29 mouse cellular contexts compared by ENCODE assay signal in genomic region chr13:89410504-89410903, GRCm38 (mm10).
"Had no signal": no experiment of that assay in that cellular context is flagged by ENCODE, and none has a peak within 500 bp of the region (broad histone marks: within the 10 kb centered on the region; RNA-seq: fewer than 3 reads in every experiment).

No protein-coding gene starts in this region.

- H3K4me3 ChIP-seq: limb, embryonic 10.5 days; limb, embryonic 12.5 days; limb, embryonic 13.5 days; limb, embryonic 15.5 days; liver, embryonic 12.5 days; liver, embryonic 13.5 days; liver, embryonic 15.5 days; lung, embryonic 15.5 days; megakaryocyte, embryonic 14.5 days; midbrain, embryonic 10.5 days; midbrain, embryonic 12.5 days; midbrain, embryonic 13.5 days; midbrain, embryonic 15.5 days; myocyte had no signal

- H3K9ac ChIP-seq: limb, embryonic 12.5 days; limb, embryonic 13.5 days; limb, embryonic 15.5 days; liver, embryonic 12.5 days; liver, embryonic 13.5 days; liver, embryonic 14.5 days; liver, embryonic 15.5 days; liver, postnatal 0 days; lung, embryonic 14.5 days; lung, embryonic 15.5 days; midbrain, embryonic 12.5 days; midbrain, embryonic 13.5 days; midbrain, embryonic 15.5 days had no signal

- H3K27ac ChIP-seq: limb, embryonic 10.5 days; limb, embryonic 12.5 days; limb, embryonic 13.5 days; limb, embryonic 15.5 days; liver, embryonic 12.5 days; liver, embryonic 13.5 days; liver, embryonic 14.5 days; liver, embryonic 15.5 days; lung, embryonic 15.5 days; macrophage; midbrain, embryonic 10.5 days; midbrain, embryonic 12.5 days; midbrain, embryonic 13.5 days; midbrain, embryonic 15.5 days had no signal

- H3K27me3 ChIP-seq: limb, embryonic 12.5 days; limb, embryonic 13.5 days; limb, embryonic 15.5 days; liver, embryonic 12.5 days; liver, embryonic 13.5 days; liver, embryonic 15.5 days; lung, embryonic 15.5 days; megakaryocyte, embryonic 14.5 days; midbrain, embryonic 12.5 days; midbrain, embryonic 13.5 days; midbrain, embryonic 15.5 days had no signal

- H3K4me1 ChIP-seq: limb, embryonic 10.5 days; limb, embryonic 12.5 days; limb, embryonic 13.5 days; limb, embryonic 15.5 days; liver, embryonic 12.5 days; liver, embryonic 13.5 days; liver, embryonic 15.5 days; lung, embryonic 15.5 days; megakaryocyte, embryonic 14.5 days; midbrain, embryonic 12.5 days; midbrain, embryonic 15.5 days had no signal

- DNase-seq: left cerebral cortex, postnatal 4 days; liver; liver, embryonic 13.5 days; liver, postnatal 0 days; lung, adult 18-20 months; lung, adult 2 months; lung, embryonic 14.5 days; lung, postnatal 10 days; lung, postnatal 14 days; lung, postnatal 36 days; lung, postnatal 4 days; midbrain, embryonic 14.5 days had no signal

- H3K9me3 ChIP-seq: limb, embryonic 10.5 days; limb, embryonic 12.5 days; limb, embryonic 13.5 days; limb, embryonic 15.5 days; liver, embryonic 12.5 days; liver, embryonic 13.5 days; liver, embryonic 15.5 days; lung, embryonic 15.5 days; megakaryocyte, embryonic 14.5 days; midbrain, embryonic 10.5 days; midbrain, embryonic 12.5 days; midbrain, embryonic 13.5 days; midbrain, embryonic 15.5 days had no signal

- H3K4me2 ChIP-seq: limb, embryonic 12.5 days; limb, embryonic 13.5 days; limb, embryonic 15.5 days; liver, embryonic 11.5 days; liver, embryonic 12.5 days; liver, embryonic 13.5 days; liver, embryonic 15.5 days; lung, embryonic 14.5 days; lung, embryonic 15.5 days; midbrain, embryonic 11.5 days; midbrain, embryonic 12.5 days; midbrain, embryonic 13.5 days; midbrain, embryonic 15.5 days had no signal

- H3K36me3 ChIP-seq: limb, embryonic 10.5 days; limb, embryonic 12.5 days; limb, embryonic 13.5 days; limb, embryonic 15.5 days; liver, embryonic 12.5 days; liver, embryonic 13.5 days; liver, embryonic 15.5 days; lung, embryonic 15.5 days; midbrain, embryonic 10.5 days; midbrain, embryonic 12.5 days; midbrain, embryonic 13.5 days; midbrain, embryonic 15.5 days had no signal
